Comparison of ENCODE assay signal across 7 mouse cellular contexts in genomic region chr6:14207509-14207908, GRCm38 (mm10).
DNase-seq lines count a peak whose midpoint lies in the region; ATAC-seq and TF ChIP-seq lines count a peak whose summit lies in the region.

No protein-coding gene starts in this region.

- DNase-seq in NIH3T3 (ENCODE audit: low read depth) = peak; percentile 82
- DNase-seq in cerebellum, postnatal 25 days = peak; percentile 56 to 79
- DNase-seq in heart, postnatal 4 days = peak; percentile 58
- peak; percentile 10 for DNase-seq in layer of hippocampus, adult 9-10 months (ENCODE audit: low spot score)
- peak; percentile 4 for DNase-seq in right cerebral cortex, postnatal 36 days (ENCODE audit: low spot score in 2 of 2)

- peak; percentile 39 for TF ChIP-seq CTCF in E14TG2a.4 (conservative IDR thresholded peaks at IDR 0.05; ENCODE audit: low read length)

- H3K9me3 ChIP-seq in E14TG2a.4 (ENCODE audit: low read length) = no peaks in the 10 kb centered on the region

- H3K36me3 ChIP-seq in E14TG2a.4 (ENCODE audit: insufficient read depth, low read length) = no peaks in the 10 kb centered on the region

- H3K27me3 ChIP-seq in E14TG2a.4 (ENCODE audit: insufficient read depth, low read length) = no peaks in the 10 kb centered on the region

- ATAC-seq in megakaryocyte-erythroid progenitor cell, adult 5-6 weeks (replicated peaks; ENCODE audit: low FRiP score, low TSS enrichment, poor library complexity, severe bottlenecking) = peak; percentile 83

- H3K4me3 ChIP-seq in E14TG2a.4 (replicated peaks; ENCODE audit: low read length) = no peak overlapping the region

- no peaks in the 10 kb centered on the region for H3K4me1 ChIP-seq in E14TG2a.4 (replicated peaks; ENCODE audit: low read depth, low read length)

Comparison
In these comparisons a context has a peak if more than half of its experiments do, and no peak if none do; other contexts are left out.
1. DNase-seq: peak in every context shown above with its lines; median percentile 82 in NIH3T3; 68 in cerebellum, postnatal 25 days; 58 in heart, postnatal 4 days; 10 in layer of hippocampus, adult 9-10 months; 4 in right cerebral cortex, postnatal 36 days.